Mouse (Mus musculus) cortical plate, adult 2 months (tissue): ENCODE results near the gene Nr4a1.

Experiments used
- CTCF ChIP-seq: fragments of 200-500 bp; IDR thresholded peaks from 2 replicates; pipeline ENCODE4 v1.5.1; 2011; ENCODE audit warnings: mild to moderate bottlenecking, control low read depth, low read length; ENCODE audit not compliant: insufficient read depth; ENCODE audit errors: extremely low read depth
- POLR2A ChIP-seq: fragments of 200-500 bp; IDR thresholded peaks from 2 replicates; pipeline ENCODE4 v1.6.1; 2011; ENCODE audit warnings: mild to moderate bottlenecking, low read length, control low read depth; ENCODE audit not compliant: insufficient read depth; ENCODE audit errors: extremely low read depth

- TF ChIP-seq CTCF (no peak), POLR2A (no peak)
Observed at GRCm38 (mm10) chr15:101250220-101250800, 3.8 kb upstream of the Nr4a1 start.
